Mouse (Mus musculus): ENCODE measurements at regions not wholly inside any gene's neighbourhood (a gene's known extent, or its start where the extent isn't known, plus 50 kb on each side); places are given as distances from the start of the nearest gene placed in this dataset.

GRCm38 (mm10) chr11:56092891-56093290 is 52.1 kb upstream of the Nmur2 start:
- no peaks in the 10 kb centered on the region for H3K27me3 ChIP-seq (ENCODE audit: control insufficient read depth, insufficient read depth, low read length)
- no peaks in the 10 kb centered on the region for H3K4me1 ChIP-seq (ENCODE audit: control insufficient read depth, insufficient read depth, low read length)
- no peak overlapping the region for H3K4me3 ChIP-seq (ENCODE audit: low read depth, low read length)
- ATAC-seq (ENCODE audit: low FRiP score): no peak
- no peaks in the 10 kb centered on the region for H3K36me3 ChIP-seq (ENCODE audit: control insufficient read depth, insufficient read depth, low read length)
- no peak overlapping the region for H3K27ac ChIP-seq (ENCODE audit: low read depth, low read length)
- 27% methylated on average over 2 of the region's 2 CpGs for WGBS
- DNase-seq (ENCODE audit: low spot score, missing footprints): peak; percentile 80
- no peaks in the 10 kb centered on the region for H3K9me3 ChIP-seq (ENCODE audit: control insufficient read depth, low read length)
- H3K4me2 ChIP-seq: no peak overlapping the region
- no peak overlapping the region for H3K9ac ChIP-seq (ENCODE audit: low read length)
